Mouse (Mus musculus) heart, adult 9 months (tissue): Measurements from ENCODE around the gene Frg2f1.
"Not testable (repeated sequence)": the region's sequence is repeated elsewhere in the genome, so short reads cannot be mapped to it uniquely, and the experiment has no call there.

ENCODE experiments used
- DNase-seq, 2 experiments: peaks; one replicate each; pipeline ENCODE4 v3.0.0; 2022; ENCODE audit warnings: low spot score in 2 of 2

Frg2f1 gene

GRCm38 (mm10) chr4:119539031-119539824 lies at the start of gene Frg2f1:
Gene Frg2f1, minus strand, starts transcription at chr4:119539529.
- peak; percentile 92 to 94 for DNase-seq

DNA sequence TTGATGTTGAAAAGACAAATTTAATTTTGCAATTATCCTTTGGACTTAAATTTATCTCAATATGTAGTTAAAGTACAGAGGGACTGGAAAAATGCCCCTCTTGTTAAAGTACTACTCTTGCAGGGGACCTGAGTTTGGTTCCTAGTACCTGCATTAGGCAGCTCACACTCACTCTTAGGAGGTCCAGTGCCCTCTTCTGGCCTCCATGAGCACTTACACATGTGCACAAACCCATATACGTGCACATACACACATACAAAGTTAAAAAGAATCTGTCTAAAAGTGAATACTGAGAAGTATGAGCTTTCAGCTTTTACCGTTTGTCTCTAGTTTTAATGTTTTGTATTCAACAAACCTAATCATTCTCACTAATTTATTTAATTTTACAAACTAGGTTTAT lies 48.7 kb upstream of the Frg2f1 start:
- no peak for DNase-seq

DNA sequence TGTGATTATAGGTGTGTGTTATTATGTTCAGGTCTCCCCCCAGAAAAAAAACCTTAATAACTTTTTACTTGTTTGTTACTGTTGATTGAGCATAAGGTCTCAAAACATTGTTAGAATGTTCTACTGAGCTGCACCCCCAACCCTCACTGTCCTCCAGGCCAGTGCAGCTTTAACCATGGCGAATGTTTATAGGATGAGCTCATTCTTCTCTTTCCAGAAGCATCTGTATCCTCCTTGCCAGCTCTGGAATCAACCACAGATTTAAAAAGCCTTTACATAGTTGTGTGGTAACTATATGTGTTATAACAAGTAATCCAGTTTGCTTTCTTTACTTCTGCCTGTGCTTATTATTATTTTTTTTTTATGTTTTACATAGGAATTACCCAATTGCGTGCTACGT lies 36.1 kb upstream of the Frg2f1 start:
- no peak for DNase-seq

GRCm38 (mm10) chr4:119574504-119574903 lies 35.2 kb upstream of the Frg2f1 start:
- DNase-seq: no peak

DNA sequence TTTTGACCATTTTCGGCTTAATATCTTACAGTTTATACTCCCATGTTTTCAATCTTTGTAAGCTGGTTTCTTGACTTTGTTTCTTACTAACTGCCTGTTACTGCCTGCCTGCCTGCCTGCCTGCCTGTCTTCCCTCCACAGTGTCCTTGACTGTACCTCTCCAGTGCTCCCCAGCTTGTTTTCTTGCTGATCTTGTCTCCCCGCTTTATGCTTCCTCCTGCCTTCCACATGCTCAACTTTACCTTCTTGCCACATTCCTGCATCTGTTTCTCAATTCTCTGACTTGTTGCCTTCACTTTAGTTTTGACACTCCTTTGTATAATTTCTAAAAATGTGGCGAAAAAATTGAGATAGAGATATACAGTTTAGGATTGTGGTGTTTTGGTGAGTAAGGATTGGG lies 33.4 kb upstream of the Frg2f1 start:
- DNase-seq: no peak

- DNase-seq: no peak
These were observed 27.1 kb upstream of the Frg2f1 start for GRCm38 (mm10) chr4:119566322-119566835.

- DNase-seq: peak; percentile 34 to 39
These were observed 23.8 kb upstream of the Frg2f1 start for GRCm38 (mm10) chr4:119563136-119563535.

DNA sequence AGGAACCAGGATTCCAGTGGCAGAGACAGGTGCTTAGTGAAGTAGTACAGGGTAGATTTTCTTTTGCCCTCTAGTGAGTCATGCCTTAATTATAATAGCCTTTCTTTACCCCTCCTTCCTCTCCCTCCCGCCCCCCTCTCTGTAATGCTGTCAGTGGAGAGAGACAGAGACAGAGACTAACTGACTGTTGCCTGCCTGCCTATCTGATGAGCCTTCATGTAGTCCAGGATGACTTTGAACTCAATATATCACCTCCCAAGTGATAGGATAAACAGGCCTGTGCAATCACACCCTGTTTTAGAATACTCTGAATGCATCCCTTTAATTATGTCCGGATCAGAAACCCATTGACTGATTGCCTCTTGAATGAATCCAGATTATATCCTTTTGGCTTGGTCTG lies 16.1 kb upstream of the Frg2f1 start:
- DNase-seq: no peak

DNA sequence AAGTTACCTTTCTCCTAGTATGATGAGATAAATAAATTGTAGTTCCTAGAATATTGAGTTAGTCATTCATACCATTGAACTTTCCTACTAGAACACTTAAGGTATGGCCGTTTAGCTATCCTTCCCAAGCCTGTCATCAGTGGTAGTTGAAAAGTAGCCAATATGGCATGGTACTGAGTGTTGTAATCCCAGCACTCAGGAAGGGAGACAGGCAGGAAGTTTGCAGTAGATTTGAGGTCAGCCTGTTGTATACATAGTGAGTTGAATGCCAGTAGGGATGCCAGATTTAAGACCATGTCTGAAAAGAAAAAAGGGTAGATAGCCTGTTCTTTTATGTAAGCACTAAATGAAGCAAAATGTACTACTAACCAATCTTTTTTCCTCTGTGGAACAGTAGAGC lies 11.5 kb upstream of the Frg2f1 start:
- DNase-seq: no peak

DNA sequence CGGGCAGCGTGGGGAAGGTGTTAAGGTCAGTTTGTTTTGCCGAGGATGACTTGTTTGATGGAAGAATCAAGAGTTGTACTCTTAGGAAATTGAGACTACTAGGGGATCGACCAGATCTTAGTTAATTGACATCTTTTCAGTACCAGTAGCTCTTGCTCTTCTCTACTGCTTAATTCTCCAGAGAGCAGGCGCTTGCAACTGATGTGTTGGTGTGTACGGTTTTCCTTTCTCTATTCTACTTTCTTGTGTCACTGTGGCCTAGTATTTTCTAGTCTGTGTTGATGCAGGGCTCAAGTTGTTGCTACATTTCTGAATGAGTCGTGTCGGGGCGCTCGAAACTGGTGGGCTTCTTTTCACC lies 1.2 kb upstream of the Frg2f1 start:
- peak in 1 of 2 experiments; percentile 4 for DNase-seq

GRCm38 (mm10) chr4:119539836-119540532 lies 655 bp upstream of the Frg2f1 start:
- DNase-seq: peak; percentile 26 to 39

DNA sequence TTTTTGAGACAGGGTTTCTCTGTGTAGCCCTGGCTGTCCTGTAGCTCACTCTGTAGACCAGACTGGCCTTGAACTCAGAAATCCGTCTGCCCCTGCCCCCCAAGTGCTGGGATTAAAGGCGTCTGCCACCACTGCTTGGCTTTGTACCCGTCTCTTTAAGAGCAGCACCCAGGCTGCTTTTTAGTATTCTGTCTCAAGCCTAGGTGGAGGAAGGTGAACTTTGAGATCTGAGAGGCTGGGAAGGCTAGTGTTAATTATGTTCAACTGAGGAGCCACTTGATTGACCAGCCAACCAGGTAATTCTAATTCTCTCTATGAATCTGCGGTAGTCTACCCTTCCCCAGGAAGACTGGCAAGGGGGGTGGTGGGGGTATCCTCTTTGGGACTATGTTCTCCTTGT lies 1.9 kb downstream of the Frg2f1 start:
- DNase-seq: no peak

GRCm38 (mm10) chr4:119536615-119537014 lies 2.7 kb downstream of the Frg2f1 start, which contains the start of gene Foxj3:
Gene Foxj3, plus strand, starts transcription at chr4:119537004.
- not testable (repeated sequence) for DNase-seq

- no peak for DNase-seq
These were observed 4.2 kb downstream of the Frg2f1 start for GRCm38 (mm10) chr4:119535103-119535502.

DNA sequence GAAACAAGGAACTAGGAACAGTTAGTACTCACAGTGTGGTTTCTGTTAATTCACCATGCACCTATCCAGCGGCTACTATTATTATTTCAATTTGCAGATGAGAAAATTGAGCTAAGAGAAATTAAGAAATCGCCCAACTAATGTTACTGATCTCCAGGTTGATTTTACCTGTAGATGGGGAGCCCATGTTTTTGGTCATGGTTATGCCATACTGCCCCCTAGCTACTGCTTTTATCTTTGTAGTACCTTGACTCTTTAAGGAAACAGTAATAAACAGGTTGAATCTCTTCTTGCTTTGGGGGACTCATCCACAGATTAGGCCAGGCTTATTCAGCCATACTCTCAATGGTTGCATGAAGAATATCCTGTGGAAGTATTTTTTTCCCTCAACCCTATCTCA lies 7.5 kb downstream of the Frg2f1 start:
- DNase-seq: peak in 1 of 2 experiments; percentile 13

DNA sequence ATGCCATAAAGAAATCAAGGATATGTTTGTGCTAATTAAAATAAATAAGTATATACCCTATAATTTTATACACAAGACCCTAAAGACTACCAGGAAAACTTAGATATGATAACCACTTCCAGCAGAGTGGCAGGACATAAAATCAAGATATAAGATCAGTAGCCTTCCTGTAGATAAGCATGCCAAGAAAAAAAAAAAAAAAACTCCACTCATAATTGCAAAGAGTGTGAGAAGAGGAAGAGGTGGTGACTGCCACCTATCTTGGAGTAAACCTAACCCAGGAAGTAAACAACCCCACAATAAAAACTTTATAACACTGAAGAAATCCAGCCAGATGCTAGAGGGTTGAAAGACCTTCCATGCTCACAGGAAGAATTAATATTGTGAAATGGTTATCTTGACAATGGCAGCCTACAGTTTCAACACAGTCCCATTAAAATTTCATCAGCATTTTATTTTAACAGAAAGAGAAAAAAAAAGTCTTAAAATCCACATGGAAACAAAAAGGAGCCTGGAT lies 12.9 kb downstream of the Frg2f1 start:
- no peak for DNase-seq

DNA sequence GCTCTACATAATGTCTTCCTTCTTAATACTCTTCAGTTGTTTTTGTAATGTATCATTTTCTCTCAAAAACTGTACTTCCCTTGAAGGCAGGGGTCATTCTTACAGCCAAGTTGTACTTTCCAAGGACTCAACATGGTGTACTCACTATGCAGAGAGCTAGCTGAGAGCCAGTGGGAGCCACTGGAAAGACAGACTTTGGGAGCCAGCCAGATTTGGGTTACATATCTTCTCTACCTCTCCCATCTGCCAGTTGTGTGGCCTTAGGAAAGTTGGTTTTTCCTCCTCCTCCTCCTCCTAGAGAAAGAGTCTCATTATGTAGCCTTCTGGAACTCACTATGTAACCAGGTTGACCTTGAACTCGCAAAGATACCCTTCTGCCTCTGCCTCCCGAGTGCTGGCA lies 14.9 kb downstream of the Frg2f1 start:
- DNase-seq: no peak

GRCm38 (mm10) chr4:119524010-119524409 lies 15.3 kb downstream of the Frg2f1 start:
- no peak for DNase-seq

GRCm38 (mm10) chr4:119523575-119523974 lies 15.8 kb downstream of the Frg2f1 start:
- DNase-seq: no peak

- peak; percentile 17 to 19 for DNase-seq
These were observed 26.6 kb downstream of the Frg2f1 start for GRCm38 (mm10) chr4:119512731-119513141.

- DNase-seq: no peak
These were observed 27.7 kb downstream of the Frg2f1 start for GRCm38 (mm10) chr4:119511591-119511990.

DNA sequence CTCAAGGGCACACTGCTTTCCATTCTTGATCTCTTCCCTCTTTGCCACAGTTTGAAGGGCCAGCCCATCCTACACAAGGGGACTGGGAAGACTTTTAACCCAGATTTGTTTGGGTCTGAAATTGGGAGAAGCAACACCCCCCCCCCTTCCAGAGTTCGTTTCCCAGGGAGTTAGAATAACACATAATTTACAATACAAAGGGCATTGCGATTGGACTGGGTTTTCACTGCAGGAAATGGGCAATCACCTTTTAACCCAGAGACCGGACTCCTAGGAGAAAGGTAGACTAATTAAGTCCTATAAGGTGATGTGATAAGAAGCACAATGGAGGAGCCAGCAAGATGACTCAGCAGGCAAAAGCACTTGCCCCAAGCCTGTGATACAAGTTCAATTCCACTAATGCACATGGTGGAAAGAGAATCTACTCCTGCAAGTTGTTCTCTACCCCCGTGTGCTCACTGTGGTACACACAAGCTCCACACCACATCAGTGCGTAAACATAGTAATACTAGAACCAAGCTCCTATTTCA lies 40.9 kb downstream of the Frg2f1 start:
- no peak for DNase-seq
